Mouse (Mus musculus): ENCODE measurements around the gene Pbld2. TPM values are rescaled to one million over a fixed set of nuclear protein-coding genes. Genes with fewer than 3 reads are reported as not detected.
"Not testable (repeated sequence)": the region's sequence is repeated elsewhere in the genome, so short reads cannot be mapped to it uniquely, and the experiment has no call there.

The Pbld2 gene
- total RNA-seq, 2 experiments from 2014 or later = 1.8 to 3.2 TPM

GRCm38 (mm10) chr10:63024580-63024910 is 430 bp downstream of the Pbld2 start:
- intact Hi-C loops (cut with DNase I) = loop anchor here (5.0 to 10.0 kb wide), 2 partner anchors 43 to 90 kb away; no protein-coding TSS in a partner anchor
- peak; percentile 80 for DNase-seq

- no peak for DNase-seq
- intact Hi-C loops (cut with DNase I) = loop anchor here (10.0 kb wide), 1 partner anchor 90 kb away; no protein-coding TSS in a partner anchor
These were observed 901 bp downstream of the Pbld2 start for GRCm38 (mm10) chr10:63025016-63025415.

GRCm38 (mm10) chr10:63025491-63026011 is 1.4 kb downstream of the Pbld2 start:
- no peak for DNase-seq
- intact Hi-C loops (cut with DNase I) = loop anchor here (10.0 kb wide), 1 partner anchor 89 kb away; no protein-coding TSS in a partner anchor

- DNase-seq = no peak
- intact Hi-C loops (cut with DNase I) = loop anchor here (10.0 kb wide), 1 partner anchor 89 kb away; no protein-coding TSS in a partner anchor
These were observed 2.2 kb downstream of the Pbld2 start for GRCm38 (mm10) chr10:63026156-63026794.

GRCm38 (mm10) chr10:63026795-63027160 is 2.7 kb downstream of the Pbld2 start:
- no peak for DNase-seq
- intact Hi-C loops (cut with DNase I) = loop anchor here (10.0 kb wide), 1 partner anchor 88 kb away; no protein-coding TSS in a partner anchor

GRCm38 (mm10) chr10:63027376-63028161 is 3.5 kb downstream of the Pbld2 start:
- DNase-seq = no peak
- intact Hi-C loops (cut with DNase I) = loop anchor here (10.0 kb wide), 1 partner anchor 87 kb away; no protein-coding TSS in a partner anchor

- intact Hi-C loops (cut with DNase I) = loop anchor here (10.0 kb wide), 1 partner anchor 86 kb away; no protein-coding TSS in a partner anchor
These were observed 4.3 kb downstream of the Pbld2 start for GRCm38 (mm10) chr10:63028396-63028795.

GRCm38 (mm10) chr10:63032267-63032666 is 8.2 kb downstream of the Pbld2 start:
- no peak for DNase-seq
- intact Hi-C loops (cut with DNase I) = no loop called here

More at GRCm38 (mm10) chr10:63028396-63028795, 4.3 kb downstream of the Pbld2 start:
- DNase-seq = no peak

GRCm38 (mm10) chr10:63032956-63033355 is 8.8 kb downstream of the Pbld2 start:
- DNase-seq = no peak
- intact Hi-C loops (cut with DNase I) = no loop called here

- intact Hi-C loops (cut with DNase I) = no loop called here
- DNase-seq = no peak
These were observed 14.6 kb downstream of the Pbld2 start for GRCm38 (mm10) chr10:63038571-63039320.

- no peak for DNase-seq
- intact Hi-C loops (cut with DNase I) = no loop called here
These were observed 15.9 kb downstream of the Pbld2 start for GRCm38 (mm10) chr10:63039867-63040628.

- intact Hi-C loops (cut with DNase I) = no loop called here
- DNase-seq = no peak
These were observed 19.0 kb downstream of the Pbld2 start for GRCm38 (mm10) chr10:63043154-63043553.

- intact Hi-C loops (cut with DNase I) = no loop called here
- no peak for DNase-seq
These were observed 23.6 kb downstream of the Pbld2 start for GRCm38 (mm10) chr10:63047751-63048150.

- DNase-seq = no peak
- intact Hi-C loops (cut with DNase I) = no loop called here
These were observed 25.0 kb downstream of the Pbld2 start for GRCm38 (mm10) chr10:63049106-63049505.

- DNase-seq = no peak
- intact Hi-C loops (cut with DNase I) = no loop called here
These were observed 27.2 kb downstream of the Pbld2 start for GRCm38 (mm10) chr10:63051267-63051666.

GRCm38 (mm10) chr10:63052011-63052410 is 27.9 kb downstream of the Pbld2 start:
- intact Hi-C loops (cut with DNase I) = no loop called here
- no peak for DNase-seq

GRCm38 (mm10) chr10:63053007-63053406 is 28.9 kb downstream of the Pbld2 start:
- intact Hi-C loops (cut with DNase I) = no loop called here
- no peak for DNase-seq

GRCm38 (mm10) chr10:63054071-63054470 is 30.0 kb downstream of the Pbld2 start:
- DNase-seq; intact Hi-C loops (cut with DNase I): not testable (repeated sequence)

GRCm38 (mm10) chr10:63054586-63054985 is 30.5 kb downstream of the Pbld2 start:
- no peak for DNase-seq
- intact Hi-C loops (cut with DNase I) = no loop called here
